Mouse (Mus musculus) CH12.LX (cell line): ENCODE measurements around the gene Slc26a1. TPM values are rescaled to one million over a fixed set of nuclear protein-coding genes. Genes with fewer than 3 reads are reported as not detected.

Source experiments
- DNase-seq: peaks from one replicate; pipeline ENCODE4 v3.0.0-alpha.2; 2013; ENCODE audit errors: extremely low read depth
- H3K27ac ChIP-seq: 2 replicates; pipeline ENCODE4 v1.5.1; 2012; ENCODE audit warnings: low read depth, mild to moderate bottlenecking, control low read depth, moderate library complexity; ENCODE audit not compliant: insufficient read depth
- H3K27me3 ChIP-seq: replicated peaks from 2 replicates; pipeline ENCODE3; 2012; ENCODE audit warnings: inconsistent platforms
- H3K36me3 ChIP-seq, 2 experiments: replicated peaks in 1 of 2; 2 replicates each; pipeline versions ENCODE3 to v1.6.1; 2012; ENCODE audit warnings: inconsistent platforms in 1 of 2, low read length in 1 of 2, mild to moderate bottlenecking in 1 of 2, mixed read lengths in 1 of 2, moderate library complexity in 1 of 2; ENCODE audit not compliant: control insufficient read depth in 1 of 2, insufficient read depth in 1 of 2
- H3K4me1 ChIP-seq, 2 experiments: 2 replicates each; pipeline ENCODE4 v1.6.1; 2012; ENCODE audit warnings: inconsistent platforms in 1 of 2, moderate library complexity in 1 of 2; ENCODE audit not compliant: insufficient read depth in 2 of 2, control insufficient read depth in 1 of 2
- H3K4me2 ChIP-seq: 2 replicates; pipeline ENCODE4 v1.6.1; 2012; ENCODE audit warnings: low read depth, mild to moderate bottlenecking, control low read depth; ENCODE audit not compliant: poor library complexity, insufficient read depth, severe bottlenecking
- H3K4me3 ChIP-seq, 3 experiments: fragments of 150-350 bp in 1 of 3; sonication (generic) in 1 of 3; replicated peaks in 1 of 3; 2 replicates each; pipeline versions ENCODE3 to v1.5.1; 2011 to 2012; ENCODE audit warnings: low read depth in 2 of 3, low read length in 2 of 3, mild to moderate bottlenecking in 2 of 3, moderate library complexity in 2 of 3, control low read depth in 1 of 3, improper control_type of control experiment in 1 of 3, inconsistent platforms in 1 of 3, mixed read lengths in 1 of 3; ENCODE audit not compliant: poor library complexity in 1 of 3
- H3K79me2 ChIP-seq: replicated peaks from 2 replicates; pipeline ENCODE4 v1.6.1; 2012; ENCODE audit warnings: mild to moderate bottlenecking, moderate library complexity; ENCODE audit not compliant: control insufficient read depth, poor library complexity, insufficient read depth, severe bottlenecking; ENCODE audit errors: extremely low read depth
- H3K9ac ChIP-seq: 2 replicates; pipeline ENCODE4 v1.6.1; 2012; ENCODE audit warnings: low read depth, mild to moderate bottlenecking, control low read depth, moderate library complexity; ENCODE audit not compliant: insufficient read depth
- H3K9me3 ChIP-seq: replicated peaks from 2 replicates; pipeline ENCODE3; 2012; ENCODE audit warnings: low read length, inconsistent platforms, mixed read lengths
- BHLHE40 ChIP-seq: IDR thresholded peaks from 2 replicates; pipeline ENCODE4 v1.6.1; 2011; ENCODE audit warnings: mild to moderate bottlenecking, low read depth, low read length, improper control_type of control experiment
- CHD1 ChIP-seq: IDR thresholded peaks from 2 replicates; pipeline ENCODE4 v1.6.1; 2012; ENCODE audit warnings: low read depth, low read length, improper control_type of control experiment, inconsistent platforms
- CTCF ChIP-seq, 2 experiments: IDR thresholded peaks in 1 of 2; conservative IDR thresholded peaks in 1 of 2; 2 replicates each; pipeline ENCODE4 v1.5.1; 2011 to 2012; ENCODE audit warnings: low read depth in 2 of 2, low read length in 2 of 2, improper control_type of control experiment in 1 of 2, inconsistent platforms in 1 of 2, mild to moderate bottlenecking in 1 of 2, moderate library complexity in 1 of 2
- E2F4 ChIP-seq: IDR thresholded peaks from 2 replicates; pipeline ENCODE4 v1.6.1; 2011; ENCODE audit warnings: low read depth, low read length, improper control_type of control experiment; ENCODE audit not compliant: insufficient replicate concordance
- ELF1 ChIP-seq: IDR thresholded peaks from 2 replicates; pipeline ENCODE4 v1.6.1; 2014; ENCODE audit warnings: low read depth, mild to moderate bottlenecking, inconsistent platforms, low read length, improper control_type of control experiment
- ETS1 ChIP-seq: conservative IDR thresholded peaks from 2 replicates; pipeline ENCODE4 v1.6.1; 2012; ENCODE audit warnings: low read depth, mild to moderate bottlenecking, inconsistent platforms, low read length, improper control_type of control experiment, moderate library complexity
- JUN ChIP-seq: IDR thresholded peaks from 2 replicates; pipeline ENCODE4 v1.6.1; 2011; ENCODE audit warnings: low read depth, mild to moderate bottlenecking, low read length, improper control_type of control experiment, moderate library complexity; ENCODE audit not compliant: insufficient read depth
- JUND ChIP-seq: conservative IDR thresholded peaks from 2 replicates; pipeline ENCODE4 v1.6.1; 2011; ENCODE audit warnings: low read depth, low read length, improper control_type of control experiment
- KAT2A ChIP-seq: IDR thresholded peaks from 2 replicates; pipeline ENCODE4 v1.6.1; 2012; ENCODE audit warnings: low read length, improper control_type of control experiment, inconsistent platforms; ENCODE audit not compliant: insufficient replicate concordance
- MAX ChIP-seq: IDR thresholded peaks from 2 replicates; pipeline ENCODE4 v1.6.1; 2011; ENCODE audit warnings: low read length, improper control_type of control experiment
- MXI1 ChIP-seq: IDR thresholded peaks from 2 replicates; pipeline ENCODE4 v1.6.1; 2011; ENCODE audit warnings: mild to moderate bottlenecking, low read depth, low read length, improper control_type of control experiment
- NELFE ChIP-seq: IDR thresholded peaks from 2 replicates; pipeline ENCODE4 v1.6.1; 2011; ENCODE audit warnings: low read depth, low read length, improper control_type of control experiment
- PAX5 ChIP-seq: IDR thresholded peaks from 2 replicates; pipeline ENCODE4 v1.6.1; 2012; ENCODE audit warnings: low read length, inconsistent platforms, mixed read lengths
- POLR2A ChIP-seq: IDR thresholded peaks from 2 replicates; pipeline ENCODE4 v1.6.1; 2011; ENCODE audit warnings: low read depth, mild to moderate bottlenecking, improper control_type of control experiment, low read length
- POLR2AphosphoS2 ChIP-seq: IDR thresholded peaks from 2 replicates; pipeline ENCODE4 v1.6.1; 2011; ENCODE audit warnings: low read depth, low read length, improper control_type of control experiment
- RAD21 ChIP-seq: IDR thresholded peaks from 2 replicates; pipeline ENCODE4 v1.6.1; 2011; ENCODE audit warnings: low read depth, mild to moderate bottlenecking, low read length, improper control_type of control experiment, moderate library complexity
- RCOR1 ChIP-seq: conservative IDR thresholded peaks from 2 replicates; pipeline ENCODE4 v1.6.1; 2012; ENCODE audit warnings: low read depth, mild to moderate bottlenecking, inconsistent platforms, low read length, improper control_type of control experiment
- TCF12 ChIP-seq: IDR thresholded peaks from 2 replicates; pipeline ENCODE4 v1.6.1; 2014; ENCODE audit warnings: low read depth, mild to moderate bottlenecking, inconsistent platforms, low read length, improper control_type of control experiment
- USF2 ChIP-seq: conservative IDR thresholded peaks from 2 replicates; pipeline ENCODE4 v1.6.1; 2011; ENCODE audit warnings: low read depth, low read length, improper control_type of control experiment
- ZC3H11A ChIP-seq: IDR thresholded peaks from 2 replicates; pipeline ENCODE4 v1.6.1; 2012; ENCODE audit warnings: low read depth, mild to moderate bottlenecking, inconsistent platforms, low read length, improper control_type of control experiment
- ZNF384 ChIP-seq: IDR thresholded peaks from 2 replicates; pipeline ENCODE4 v1.6.1; 2012; ENCODE audit warnings: low read depth, low read length, improper control_type of control experiment, inconsistent platforms
- dilution Hi-C: fragments of 300-500 bp; cut with MboI; formaldehyde crosslinking; loops from 2 replicates; pipeline ENCODE4 v1.14.3; 2020; ENCODE audit warnings: low sequenced_read_pairs; ENCODE audit not compliant: extremely low pct_unique_long_range_greater_than_20kb, extremely low pct_ligation_motif_present
- in situ Hi-C: fragments of 300-500 bp; cut with MboI; formaldehyde crosslinking; loops from 3 replicates; pipeline ENCODE4 v1.14.3; 2019; ENCODE audit warnings: low sequenced_read_pairs, low pct_ligation_motif_present, low pct_unique_long_range_greater_than_20kb, mixed read lengths
- polyA plus RNA-seq: library from polyadenylated mRNA; unstranded; fragments of >175 nt; gene quantifications from 2 replicates; pipeline ENCODE4 v1.2.1, GENCODE M21; 2012; ENCODE audit warnings: low read depth; ENCODE audit not compliant: insufficient read length
- total RNA-seq, 2 experiments: library from RNA; depleted of rRNA; stranded (reverse); fragments of 300-350 nt in 1 of 2; fragments of >200 nt in 1 of 2; gene quantifications; 2 replicates each; pipeline ENCODE4 v1.2.3; 2012 to 2014

Slc26a1 gene
- total and polyA plus RNA-seq, 3 experiments = 0.07 to 0.08 TPM; not detected in 1

DNA sequence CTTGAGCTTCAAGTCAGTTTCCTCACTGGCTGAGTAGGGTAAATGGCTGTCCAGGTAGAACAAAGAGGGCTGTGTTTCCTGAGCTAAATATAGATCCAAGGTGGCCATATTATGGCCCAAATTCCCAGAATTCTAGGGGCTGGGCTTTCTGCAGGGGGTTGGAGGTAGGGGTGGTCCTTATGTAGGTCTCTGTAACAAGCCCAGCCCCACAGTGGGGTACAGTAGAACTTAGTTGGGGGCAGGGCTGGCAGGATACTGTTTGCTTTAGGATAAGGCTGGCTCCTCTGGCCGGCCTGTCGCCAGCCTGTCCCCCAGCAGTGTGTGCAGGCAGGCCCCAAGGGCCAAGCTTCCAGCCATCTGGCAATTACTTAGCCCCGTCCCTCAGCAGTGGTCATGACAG, 25.0 kb upstream of the Slc26a1 start:
- H3K9me3 ChIP-seq = no peaks in the 10 kb centered on the region
- H3K4me1 ChIP-seq = no peaks in the 10 kb centered on the region
- H3K27ac ChIP-seq = no peak overlapping the region
- no peak overlapping the region for H3K9ac ChIP-seq
- H3K4me3 ChIP-seq = no peak overlapping the region
- dilution Hi-C loops = no loop called here
- H3K36me3 ChIP-seq = no peaks in the 10 kb centered on the region
- no peaks in the 10 kb centered on the region for H3K79me2 ChIP-seq
- DNase-seq = no peak
- TF ChIP-seq POLR2AphosphoS2 (no peak), MXI1 (no peak), NELFE (no peak), JUND (no peak), ELF1 (no peak), ZNF384 (no peak), CTCF (conservative IDR thresholded peaks at IDR 0.05 in 1 of 2, IDR thresholded peaks at IDR 0.05 in 1 of 2; ENCODE audit: low read depth in 2 of 2, low read length in 2 of 2) (no peak), ZC3H11A (no peak), E2F4 (no peak), JUN (no peak), MAX (no peak), CHD1 (no peak), RAD21 (no peak), POLR2A (no peak), PAX5 (no peak), ETS1 (no peak), RCOR1 (no peak), KAT2A (no peak)
- peaks cover 63% of the 10 kb centered on the region for H3K27me3 ChIP-seq
- in situ Hi-C loops = no loop called here
- H3K4me2 ChIP-seq = no peak overlapping the region

DNA sequence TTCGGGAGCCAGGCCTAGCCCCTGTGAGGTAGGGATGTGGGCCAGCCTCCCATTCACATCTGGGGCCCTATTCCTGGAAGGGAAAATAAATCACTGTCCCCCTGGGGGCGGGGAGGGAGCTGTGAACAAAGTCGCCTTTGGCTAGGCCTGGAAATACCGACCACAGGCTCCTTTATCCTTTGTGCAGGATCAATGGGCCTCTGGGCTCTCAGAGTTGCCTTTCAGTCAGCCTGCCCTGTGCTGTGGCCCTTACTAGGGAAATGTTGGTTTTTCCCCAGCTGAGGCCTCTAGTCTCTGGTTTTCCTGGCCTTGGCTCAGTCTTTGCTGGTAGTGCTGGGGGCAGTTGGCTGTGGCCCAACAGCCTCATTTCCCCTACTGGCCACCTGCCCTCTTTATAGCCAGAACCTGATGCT, 22.0 kb upstream of the Slc26a1 start:
- Histone ChIP-seq H3K27me3 (peaks cover 77% of the 10 kb centered on the region), H3K79me2 (no peaks in the 10 kb centered on the region), H3K36me3 (no peaks in the 10 kb centered on the region), H3K27ac (no peak overlapping the region), H3K4me1 (peaks cover 0 to 5% of the 10 kb centered on the region in 2 experiments; a peak in 1 of 4 replicates), H3K4me3 (no peak overlapping the region), H3K4me2 (no peak overlapping the region), H3K9ac (no peak overlapping the region), H3K9me3 (peaks cover 7% of the 10 kb centered on the region)
- in situ Hi-C loops (no loop called here), dilution Hi-C loops (no loop called here)
- no peak for DNase-seq
- TF ChIP-seq TCF12 (no peak), BHLHE40 (no peak), USF2 (no peak)
